Mouse (Mus musculus): ENCODE data around the gene Arl15.

GRCm38 (mm10) chr13:113901001-113901545, 106.8 kb downstream of the Arl15 start:
- no peak for TF ChIP-seq CTCF (IDR thresholded peaks at IDR 0.05; ENCODE audit: extremely low read depth, insufficient read depth, insufficient read length, insufficient replicate concordance)
- no peak for TF ChIP-seq POLR2A (IDR thresholded peaks at IDR 0.05; ENCODE audit: low read depth, low read length)
